Mouse (Mus musculus): ENCODE measurements around the gene Slc25a15. TPM values are rescaled to one million over a fixed set of nuclear protein-coding genes. Genes with fewer than 3 reads are reported as not detected.
A peak's percentile ranks its signal among the peaks of the same experiment; 100 is the strongest.

Slc25a15 gene
- polyA plus RNA-seq, 1 experiment: 3.4 TPM

GRCm38 (mm10) chr8:22382824-22383595 is 15.4 kb downstream of the Slc25a15 start:
- H3K79me2 ChIP-seq (ENCODE audit: control insufficient read depth, insufficient read depth): no peaks in the 10 kb centered on the region
- TF ChIP-seq TCF3 (IDR thresholded peaks at IDR 0.05; ENCODE audit: insufficient read length, low read depth) (no peak), POLR2AphosphoS2 (IDR thresholded peaks at IDR 0.05; ENCODE audit: insufficient read length, low read depth) (no peak), POLR2A (IDR thresholded peaks at IDR 0.05; ENCODE audit: insufficient read length, low read depth) (no peak), MAX (IDR thresholded peaks at IDR 0.05; ENCODE audit: low read depth) (no peak), USF1 (IDR thresholded peaks at IDR 0.05; ENCODE audit: low read depth) (no peak), SRF (IDR thresholded peaks at IDR 0.05; ENCODE audit: control insufficient read depth, insufficient read length, low read depth) (no peak), E2F4 (IDR thresholded peaks at IDR 0.05; ENCODE audit: insufficient read depth) (no peak), TCF12 (IDR thresholded peaks at IDR 0.05; ENCODE audit: insufficient read depth, poor library complexity, severe bottlenecking) (no peak), MYOD1 (IDR thresholded peaks at IDR 0.05; ENCODE audit: control insufficient read depth in 1 of 3, insufficient read length in 2 of 3, low read depth in 2 of 3) (no peak), MYOG (IDR thresholded peaks at IDR 0.05; ENCODE audit: control insufficient read depth in 1 of 3, insufficient read depth in 1 of 3, insufficient read length in 2 of 3, low read depth in 2 of 3) (no peak), CEBPB (IDR thresholded peaks at IDR 0.05; ENCODE audit: insufficient read depth, poor library complexity, severe bottlenecking) (no peak), REST (IDR thresholded peaks at IDR 0.05; ENCODE audit: insufficient read depth, insufficient read length) (no peak)
- H3K4me2 ChIP-seq (ENCODE audit: low read depth): no peak overlapping the region
- no peaks in the 10 kb centered on the region for H3K36me3 ChIP-seq (ENCODE audit: control insufficient read depth, insufficient read depth)
- no peak overlapping the region for H3K4me3 ChIP-seq
- H3ac ChIP-seq (ENCODE audit: control insufficient read depth, insufficient read length): no peak overlapping the region
- H3K27me3 ChIP-seq (ENCODE audit: control insufficient read depth, insufficient read depth, insufficient read length): no peaks in the 10 kb centered on the region

GRCm38 (mm10) chr8:22380934-22381333 is 17.5 kb downstream of the Slc25a15 start:
- no peaks in the 10 kb centered on the region for H3K27me3 ChIP-seq (ENCODE audit: control insufficient read depth, insufficient read depth, insufficient read length)
- no peaks in the 10 kb centered on the region for H3K36me3 ChIP-seq (ENCODE audit: control insufficient read depth, insufficient read depth)
- H3K79me2 ChIP-seq (ENCODE audit: control insufficient read depth, insufficient read depth): no peaks in the 10 kb centered on the region
- H3K4me3 ChIP-seq: no peak overlapping the region
- no peak overlapping the region for H3ac ChIP-seq (ENCODE audit: control insufficient read depth, insufficient read length)
- TF ChIP-seq MYOD1 (IDR thresholded peaks at IDR 0.05; ENCODE audit: control insufficient read depth in 1 of 3, insufficient read length in 2 of 3, low read depth in 2 of 3): peak in 1 of 3 experiments; percentile 1
- no peak for TF ChIP-seq USF1 (IDR thresholded peaks at IDR 0.05; ENCODE audit: low read depth)
- TF ChIP-seq TCF3 (IDR thresholded peaks at IDR 0.05; ENCODE audit: insufficient read length, low read depth): no peak
- H3K4me2 ChIP-seq (ENCODE audit: low read depth): no peak overlapping the region

- no peak for TF ChIP-seq USF1 (IDR thresholded peaks at IDR 0.05; ENCODE audit: low read depth)
- TF ChIP-seq POLR2AphosphoS2 (IDR thresholded peaks at IDR 0.05; ENCODE audit: insufficient read length, low read depth): no peak
- no peak for TF ChIP-seq E2F4 (IDR thresholded peaks at IDR 0.05; ENCODE audit: insufficient read depth)
- TF ChIP-seq MAX (IDR thresholded peaks at IDR 0.05; ENCODE audit: low read depth): no peak
- TF ChIP-seq MYOG (IDR thresholded peaks at IDR 0.05; ENCODE audit: control insufficient read depth in 1 of 3, insufficient read depth in 1 of 3, insufficient read length in 2 of 3, low read depth in 2 of 3): no peak
- TF ChIP-seq TCF3 (IDR thresholded peaks at IDR 0.05; ENCODE audit: insufficient read length, low read depth): no peak
- TF ChIP-seq TCF12 (IDR thresholded peaks at IDR 0.05; ENCODE audit: insufficient read depth, poor library complexity, severe bottlenecking): no peak
- TF ChIP-seq POLR2A (IDR thresholded peaks at IDR 0.05; ENCODE audit: insufficient read length, low read depth): no peak
Measured at GRCm38 (mm10) chr8:22376903-22377302, 21.5 kb downstream of the Slc25a15 start.

GRCm38 (mm10) chr8:22376311-22376710 is 22.1 kb downstream of the Slc25a15 start:
- Histone ChIP-seq H3ac (ENCODE audit: control insufficient read depth, insufficient read length) (no peak overlapping the region), H3K27me3 (ENCODE audit: control insufficient read depth, insufficient read depth, insufficient read length) (no peaks in the 10 kb centered on the region), H3K4me3 (no peak overlapping the region), H3K79me2 (ENCODE audit: control insufficient read depth, insufficient read depth) (no peaks in the 10 kb centered on the region), H3K36me3 (ENCODE audit: control insufficient read depth, insufficient read depth) (no peaks in the 10 kb centered on the region), H3K4me2 (ENCODE audit: low read depth) (no peak overlapping the region)
- no peak for TF ChIP-seq E2F4 (IDR thresholded peaks at IDR 0.05; ENCODE audit: insufficient read depth)
- TF ChIP-seq MYOD1 (IDR thresholded peaks at IDR 0.05; ENCODE audit: control insufficient read depth in 1 of 3, insufficient read length in 2 of 3, low read depth in 2 of 3): no peak
- TF ChIP-seq TCF3 (IDR thresholded peaks at IDR 0.05; ENCODE audit: insufficient read length, low read depth): no peak

More at GRCm38 (mm10) chr8:22376903-22377302, 21.5 kb downstream of the Slc25a15 start:
- no peak overlapping the region for H3ac ChIP-seq (ENCODE audit: control insufficient read depth, insufficient read length)
- H3K27me3 ChIP-seq (ENCODE audit: control insufficient read depth, insufficient read depth, insufficient read length): no peaks in the 10 kb centered on the region
- no peak overlapping the region for H3K4me3 ChIP-seq
- H3K79me2 ChIP-seq (ENCODE audit: control insufficient read depth, insufficient read depth): no peaks in the 10 kb centered on the region
- H3K36me3 ChIP-seq (ENCODE audit: control insufficient read depth, insufficient read depth): no peaks in the 10 kb centered on the region
- no peak overlapping the region for H3K4me2 ChIP-seq (ENCODE audit: low read depth)

- no peak overlapping the region for H3K4me3 ChIP-seq
- no peaks in the 10 kb centered on the region for H3K79me2 ChIP-seq (ENCODE audit: control insufficient read depth, insufficient read depth)
- TF ChIP-seq MYOD1 (IDR thresholded peaks at IDR 0.05; ENCODE audit: control insufficient read depth in 1 of 3, insufficient read length in 2 of 3, low read depth in 2 of 3): no peak
- no peak for TF ChIP-seq E2F4 (IDR thresholded peaks at IDR 0.05; ENCODE audit: insufficient read depth)
- no peak for TF ChIP-seq USF1 (IDR thresholded peaks at IDR 0.05; ENCODE audit: low read depth)
- no peak for TF ChIP-seq TCF12 (IDR thresholded peaks at IDR 0.05; ENCODE audit: insufficient read depth, poor library complexity, severe bottlenecking)
- no peaks in the 10 kb centered on the region for H3K36me3 ChIP-seq (ENCODE audit: control insufficient read depth, insufficient read depth)
- H3ac ChIP-seq (ENCODE audit: control insufficient read depth, insufficient read length): no peak overlapping the region
- no peak overlapping the region for H3K4me2 ChIP-seq (ENCODE audit: low read depth)
- no peaks in the 10 kb centered on the region for H3K27me3 ChIP-seq (ENCODE audit: control insufficient read depth, insufficient read depth, insufficient read length)
Measured at GRCm38 (mm10) chr8:22359882-22360281, 38.5 kb downstream of the Slc25a15 start.

Data from myocyte (in vitro differentiated cells).